Mouse (Mus musculus) ES-Bruce4 (cell line): ENCODE results near the gene Sapcd1.
"Not testable (repeated sequence)": the region's sequence is repeated elsewhere in the genome, so short reads cannot be mapped to it uniquely, and the experiment has no call there.

Experiments
- CTCF ChIP-seq: IDR thresholded peaks from one replicate; pipeline ENCODE4 v1.8.1; 2011; ENCODE audit warnings: low read depth, low read length
- EP300 ChIP-seq: IDR thresholded peaks from 2 replicates; pipeline ENCODE4 v1.6.1; 2011; ENCODE audit warnings: low read depth, low read length; ENCODE audit not compliant: insufficient read depth
- POLR2A ChIP-seq: IDR thresholded peaks from one replicate; pipeline ENCODE4 v1.8.1; 2011; ENCODE audit warnings: low read length; ENCODE audit not compliant: insufficient read depth

GRCm38 (mm10) chr17:35033703-35034102 is 5.9 kb upstream of the Sapcd1 start:
- TF ChIP-seq EP300, CTCF, POLR2A: not testable (repeated sequence)
